In genomic region chr4:108937848-108938771, GRCm38 (mm10) we compare ENCODE assay signal across 11 mouse cellular contexts. TPM values are rescaled to one million over a fixed set of nuclear protein-coding genes. Genes with fewer than 3 reads are reported as not detected.
DNase-seq lines count a peak whose midpoint lies in the region; ATAC-seq and TF ChIP-seq lines count a peak whose summit lies in the region.
"Had no signal": no experiment of that assay in that cellular context is flagged by ENCODE, and none has a peak within 500 bp of the region (broad histone marks: within the 10 kb centered on the region; RNA-seq: fewer than 3 reads in every experiment).

No protein-coding gene starts in this region.

- 32% methylated on average over 12 of the region's 12 CpGs for WGBS in cerebellum, adult 2 months

- 0 out of 2 replicates have a peak, but pooled peaks have one; percentile 25 for ATAC-seq in megakaryocyte, adult 5-6 weeks (ENCODE audit: poor library complexity, severe bottlenecking)
- no peak for ATAC-seq in CD4-positive, CD25-positive, alpha-beta regulatory T cell, adult 4 months

- H3K4me1 ChIP-seq in cerebellum, adult 2 months (ENCODE audit: control insufficient read depth, insufficient read depth, low read length): peaks cover 24% of the 10 kb centered on the region
- H3K4me1 ChIP-seq: lung, embryonic 15.5 days had no signal

- DNase-seq in heart, adult 11 months: peak; percentile 79
- DNase-seq in heart, postnatal 10 days: no peak
- DNase-seq in cerebellum, adult 2 months: peak; percentile 50 to 60
- peak; percentile 59 for DNase-seq in layer of hippocampus, adult 11-12 months (ENCODE audit: low spot score)
- no peak for DNase-seq in ovary, postnatal 36 days (ENCODE audit: low spot score)
- DNase-seq in kidney, postnatal 4 days: no peak
- DNase-seq: gastrocnemius, adult 2 months; kidney, adult 2 months had no signal

- TF ChIP-seq POLR2A in cerebellum, adult 2 months (IDR thresholded peaks at IDR 0.05; ENCODE audit: borderline replicate concordance, insufficient read depth, low read length): no peak

- no peaks in the 10 kb centered on the region for H3K27me3 ChIP-seq in cerebellum, adult 2 months (ENCODE audit: control insufficient read depth, insufficient read depth, low read length)
- H3K27me3 ChIP-seq: lung, embryonic 15.5 days had no signal

- no peak overlapping the region for H3K4me3 ChIP-seq in cerebellum, adult 2 months (replicated peaks; ENCODE audit: insufficient read depth, low read depth, low read length)
- H3K4me3 ChIP-seq: gastrocnemius, adult 2 months; lung, embryonic 15.5 days had no signal

- TF ChIP-seq CTCF in cerebellum, adult 2 months (IDR thresholded peaks at IDR 0.05; ENCODE audit: borderline replicate concordance, insufficient read depth, low read depth, low read length): no peak

- no peak overlapping the region for H3K27ac ChIP-seq in cerebellum, adult 2 months (ENCODE audit: insufficient read depth, low read length)
- H3K27ac ChIP-seq: gastrocnemius, adult 2 months; lung, embryonic 15.5 days had no signal

- intact Hi-C loops in heart, postnatal 10 days (cut with DNase I): no loop called here

RNA-seq across cellular contexts. Expression of gene Rab3b, which starts 59.2 kb away (rescaled TPM):
- 1 to 10 TPM in 1 of 2 experiments, under 1 TPM in 1; 0.50 to 1.2 TPM for total RNA-seq in heart, postnatal 10 days (2021)
- 40.1 and 42.5 TPM in 2 replicates for polyA plus RNA-seq in cerebellum, adult 2 months (2012; rRNA removed)
- total RNA-seq in megakaryocyte, adult 5-6 weeks (2015): 0.82 TPM in 1 of 2 replicates, not detected in the other
- total RNA-seq in megakaryocyte, adult 5-6 weeks (2017): 0.95 TPM in 1 of 2 replicates, not detected in the other
- not detected for polyA plus RNA-seq in CD4-positive, CD25-positive, alpha-beta regulatory T cell, adult 4 months (2017; shearing (Covaris generic))

Comparison
In these comparisons a context has a peak if more than half of its experiments do, and no peak if none do; other contexts are left out.
1. DNase-seq: peak in heart, adult 11 months (single experiment), cerebellum, adult 2 months (2 of 2) and layer of hippocampus, adult 11-12 months (single experiment); none in heart, postnatal 10 days (0 of 2), ovary, postnatal 36 days (single experiment) and kidney, postnatal 4 days (0 of 2).